Mouse (Mus musculus): ENCODE measurements around the gene Mef2d.

Mef2d gene

DNA sequence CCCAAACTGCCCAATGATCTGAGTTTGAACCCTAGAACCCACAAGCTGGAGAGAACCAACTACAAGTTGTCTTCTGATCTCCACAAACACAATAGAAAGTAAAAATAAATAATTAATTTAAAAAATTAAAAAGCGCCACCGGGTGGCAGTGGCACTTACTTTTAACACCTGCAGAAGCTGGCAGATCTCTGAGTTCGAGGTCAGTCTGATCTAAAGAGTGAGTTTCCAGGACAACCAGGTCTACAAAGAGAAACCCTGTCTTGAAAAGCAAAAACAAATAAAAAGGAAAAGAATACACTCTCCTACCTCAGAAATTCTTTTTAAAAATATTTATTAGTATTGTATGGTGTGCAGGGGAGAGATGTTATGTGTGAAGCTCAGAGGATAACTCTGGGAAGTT is 4.4 kb upstream of the Mef2d start:
- no peak for DNase-seq (ENCODE audit: low spot score)

DNA sequence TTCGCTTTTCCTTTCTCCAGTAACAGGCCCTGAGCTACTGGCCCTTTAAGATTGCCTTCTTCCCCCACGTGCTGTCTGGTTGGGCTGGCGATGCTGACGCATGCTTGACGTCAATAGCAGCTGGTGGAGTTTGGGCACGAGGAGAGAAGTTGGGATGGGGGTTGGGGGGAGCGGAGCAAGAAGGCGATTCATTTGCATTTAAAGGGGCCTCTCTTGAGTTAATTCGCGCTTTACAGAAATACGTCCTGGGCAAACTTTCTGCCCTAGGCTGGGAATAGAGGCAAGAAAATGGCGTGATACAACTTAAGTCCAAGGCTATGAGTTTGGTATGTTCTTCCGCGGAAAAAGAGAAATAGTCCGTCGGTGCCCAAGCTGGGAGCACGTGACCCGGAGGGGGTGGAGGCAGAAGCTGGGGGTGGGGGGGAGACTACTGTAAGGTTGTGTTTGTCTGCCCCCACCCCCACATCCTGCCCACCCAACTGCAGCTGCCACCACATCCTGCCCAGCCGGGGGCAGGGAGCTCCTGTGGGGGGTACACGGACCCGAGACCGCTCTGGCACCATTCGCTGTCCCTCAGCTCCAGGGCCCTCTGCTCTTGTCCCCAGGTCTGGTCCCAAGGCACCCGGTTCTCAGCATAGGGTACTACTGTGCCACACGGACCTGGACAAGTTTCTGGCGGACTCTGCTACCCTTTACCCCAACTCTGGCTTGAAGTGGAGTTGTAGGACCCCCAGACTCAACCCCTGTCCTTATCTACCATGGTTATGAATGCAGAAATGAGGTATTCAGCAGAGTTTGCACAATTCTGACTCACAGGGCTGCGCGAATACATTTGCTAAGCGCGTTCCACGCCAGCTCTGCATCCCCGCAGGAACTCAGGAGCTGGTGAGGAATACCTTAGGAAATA is 3.6 kb upstream of the Mef2d start:
- peak; percentile 89 for DNase-seq (ENCODE audit: low spot score)

DNA sequence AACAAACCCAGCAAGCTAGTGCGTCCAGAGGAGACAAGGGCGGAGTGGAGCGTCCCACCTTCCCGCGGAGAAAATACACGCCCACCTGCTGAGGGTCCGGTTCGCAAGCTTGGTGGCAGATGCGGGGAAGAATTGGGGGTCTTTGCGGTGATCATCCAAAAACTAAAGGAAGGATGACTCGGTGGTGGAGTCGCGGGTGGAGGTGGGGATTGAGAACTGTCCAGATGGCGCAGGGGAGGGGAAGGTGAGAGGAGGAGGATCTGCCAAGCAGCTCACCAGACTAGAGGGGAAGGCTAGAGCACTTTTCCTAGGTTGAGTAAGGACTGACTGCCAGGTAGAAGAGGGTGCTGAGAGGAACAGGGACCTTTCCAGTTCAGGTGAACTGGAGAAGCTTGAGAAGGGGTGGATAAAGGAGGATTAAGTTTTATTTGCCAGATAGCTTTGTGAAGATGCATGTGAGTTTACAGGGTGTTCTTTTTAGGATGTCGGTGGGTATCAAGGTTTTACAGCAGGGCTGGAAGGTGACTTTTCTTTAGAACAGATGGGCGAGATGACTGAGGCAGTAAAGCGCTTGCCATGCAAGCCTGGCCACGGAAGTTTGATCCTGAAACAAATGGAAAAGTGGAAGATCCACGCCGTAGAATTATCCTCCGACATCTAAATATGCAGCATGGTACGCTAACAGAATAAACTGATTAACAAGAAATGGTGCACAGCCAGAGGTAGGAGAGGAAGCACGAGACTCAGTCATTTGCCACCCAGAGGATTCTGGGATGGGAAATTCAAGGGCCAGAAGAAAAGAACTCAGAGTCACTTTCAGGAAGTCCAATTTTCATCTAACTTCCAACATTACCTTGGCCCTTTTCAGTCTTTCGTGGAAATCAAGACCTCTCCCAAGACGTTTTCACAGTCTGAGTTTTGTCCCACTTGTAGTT is 2.7 kb upstream of the Mef2d start:
- peak; percentile 52 for DNase-seq (ENCODE audit: low spot score)

DNA sequence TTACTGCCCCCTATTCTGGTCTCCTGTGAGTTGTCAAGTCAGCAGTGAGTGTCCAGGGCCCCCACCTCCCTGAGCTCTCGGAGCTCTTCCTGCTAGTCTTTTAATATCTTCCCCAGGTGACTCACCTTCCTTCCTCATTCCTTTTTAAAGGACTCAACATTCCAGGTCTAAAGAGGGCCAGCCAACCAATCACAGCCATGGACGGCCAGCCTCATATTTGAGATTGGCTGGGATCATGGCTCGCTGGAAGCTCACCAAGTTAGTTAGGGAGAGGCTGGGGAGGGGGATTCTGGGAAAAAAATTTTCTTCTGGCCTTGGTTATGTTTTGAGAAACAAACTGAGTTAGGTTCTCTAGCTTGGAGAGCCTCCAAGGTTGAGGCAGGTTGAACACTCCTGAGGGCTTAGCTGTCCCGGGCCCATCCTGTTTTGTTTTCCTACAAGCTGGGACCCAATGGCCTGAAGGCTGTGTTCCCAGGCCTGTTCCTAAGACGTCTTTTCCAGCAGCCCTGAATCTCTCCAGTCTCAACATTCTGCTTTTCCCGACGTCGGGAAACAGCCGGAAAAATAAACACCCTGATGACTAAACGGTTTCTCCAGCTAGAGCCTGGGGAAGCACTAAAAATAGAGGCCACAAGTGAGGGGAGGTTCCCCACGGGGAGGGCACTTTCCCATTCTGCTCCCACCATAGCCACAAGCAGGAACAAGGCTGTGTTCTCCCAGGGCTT is 1.8 kb upstream of the Mef2d start:
- DNase-seq (ENCODE audit: low spot score), result peak; percentile 58

DNA sequence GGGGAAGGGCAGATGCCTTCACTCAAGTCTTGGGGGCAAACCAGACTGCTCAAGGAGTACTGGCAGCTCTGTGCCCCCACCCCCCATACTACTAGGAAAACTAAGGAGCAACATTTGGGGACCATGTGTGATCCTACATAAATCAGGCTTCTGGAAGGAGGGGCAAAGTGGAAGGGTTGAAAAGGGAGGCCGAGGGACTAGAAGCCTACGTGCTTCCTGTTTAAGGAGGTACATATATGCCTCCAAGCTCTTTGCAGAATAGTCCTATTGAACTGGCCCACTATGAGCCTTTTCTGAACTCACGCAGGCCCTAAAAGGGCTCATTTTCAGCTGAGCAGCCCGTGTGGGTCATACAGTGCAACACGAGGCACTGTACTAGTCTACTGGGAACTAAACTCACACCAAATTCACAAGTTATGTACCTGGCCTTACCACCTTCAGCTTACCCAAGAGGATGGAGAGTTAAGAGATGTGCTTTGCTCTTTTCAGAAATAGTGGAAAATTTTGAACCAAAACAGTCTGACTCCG is 1.2 kb upstream of the Mef2d start:
- DNase-seq (ENCODE audit: low spot score), result no peak

DNA sequence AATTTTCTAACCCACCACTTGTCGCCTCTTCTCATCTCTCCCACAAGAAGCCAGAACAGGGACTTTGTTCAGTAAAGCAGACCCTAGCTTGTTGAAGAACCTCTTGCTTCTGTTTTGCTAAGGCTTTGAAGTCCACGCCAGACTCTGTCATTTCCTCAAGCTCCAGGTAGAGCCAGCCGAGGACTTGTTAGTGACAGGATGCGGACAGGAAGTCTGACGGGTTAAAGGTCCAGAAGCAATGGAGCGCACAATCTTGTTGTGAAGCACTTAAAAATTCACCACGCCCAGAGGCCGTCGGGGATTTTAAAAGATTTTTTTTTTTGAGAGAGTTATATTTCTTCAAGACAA is 759 bp upstream of the Mef2d start:
- DNase-seq (ENCODE audit: low spot score), result no peak

DNA sequence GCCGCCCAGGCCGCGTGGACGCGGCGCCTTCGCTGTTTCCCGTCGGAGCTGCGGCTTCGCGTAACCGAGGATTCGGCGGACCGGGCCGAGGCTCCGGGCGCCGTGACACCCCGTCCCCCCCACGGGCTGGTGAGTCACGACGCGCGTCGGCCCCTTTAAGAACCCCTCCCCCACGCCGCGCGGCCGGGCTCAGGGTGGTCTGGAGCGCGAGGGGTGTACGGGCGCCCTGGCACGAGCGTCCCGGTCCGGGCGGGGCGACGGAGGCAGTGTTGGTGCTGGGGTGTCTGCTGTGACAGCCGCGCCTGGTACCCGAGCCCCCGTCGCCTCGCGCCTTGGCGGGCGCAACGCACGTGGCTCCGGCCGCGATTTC is 359 bp downstream of the Mef2d start:
- DNase-seq (ENCODE audit: low spot score), result peak; percentile 81

DNA sequence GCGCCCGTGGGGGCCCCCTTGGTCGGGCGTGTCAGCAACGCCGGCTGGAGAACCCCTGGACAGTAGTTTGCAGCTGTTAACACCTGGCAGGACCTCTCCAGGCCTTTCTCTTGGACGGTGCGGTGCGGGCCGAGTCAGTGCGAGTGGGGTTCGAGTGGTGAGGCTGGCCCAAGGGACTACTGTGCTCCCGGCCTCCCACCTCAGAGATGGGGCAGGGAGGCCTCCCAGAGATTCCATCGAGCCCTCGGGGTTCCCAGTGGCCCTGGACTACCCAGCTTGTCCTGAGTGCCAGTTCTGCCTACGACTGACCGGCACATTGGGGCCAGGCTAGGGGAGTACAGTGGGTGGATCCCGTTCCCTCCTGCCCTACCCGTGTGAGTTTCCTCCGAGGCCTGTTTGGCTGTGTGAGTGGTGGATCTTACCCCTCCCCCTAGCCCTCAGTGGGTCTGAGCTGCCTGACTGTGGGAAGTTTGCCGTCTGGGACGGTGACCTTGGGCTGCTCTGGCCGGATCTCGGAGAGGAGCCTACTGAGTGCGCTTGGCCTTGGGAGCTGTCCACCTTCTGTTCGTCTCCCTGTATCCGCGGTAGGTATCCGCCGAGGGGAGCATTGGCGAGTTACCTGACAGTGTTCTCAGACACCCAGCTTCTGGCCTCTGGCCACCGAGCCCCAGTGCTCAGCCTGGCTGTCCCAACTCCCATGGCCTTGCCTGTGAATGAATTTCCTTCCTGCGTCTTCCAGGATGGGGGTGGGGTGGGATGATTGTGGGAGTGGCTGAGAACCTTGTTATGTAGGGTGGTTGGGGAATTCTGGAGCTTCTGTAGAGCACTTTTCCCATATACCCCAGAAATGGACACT is 972 bp downstream of the Mef2d start:
- peak; percentile 76 for DNase-seq (ENCODE audit: low spot score)

DNA sequence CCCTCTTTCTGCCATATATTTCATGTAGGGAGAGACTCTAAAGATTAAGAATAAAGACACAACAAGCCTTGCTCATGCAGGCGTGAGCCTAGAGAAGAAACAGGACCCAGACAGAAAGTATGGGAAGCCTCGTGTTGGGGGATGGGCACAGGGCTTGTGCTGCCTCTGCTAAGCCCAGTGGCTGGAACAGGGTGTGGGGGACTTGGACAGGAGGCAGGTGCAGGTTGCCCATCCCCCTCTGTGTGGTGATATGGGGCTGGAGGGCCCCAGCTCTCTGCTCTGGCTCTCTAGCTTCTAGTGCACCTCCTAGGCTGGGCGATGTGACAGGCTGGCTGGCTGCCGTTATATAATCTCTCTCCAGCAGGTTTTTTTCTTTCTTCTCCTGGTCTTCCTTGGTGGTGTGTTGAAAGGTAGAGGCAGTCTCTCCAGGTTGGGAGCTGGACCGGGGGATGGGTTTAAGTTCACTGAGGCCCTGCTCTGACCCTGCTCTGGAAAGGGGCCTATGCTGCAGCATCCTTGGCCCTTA is 1.9 kb downstream of the Mef2d start:
- peak; percentile 73 for DNase-seq (ENCODE audit: low spot score)

DNA sequence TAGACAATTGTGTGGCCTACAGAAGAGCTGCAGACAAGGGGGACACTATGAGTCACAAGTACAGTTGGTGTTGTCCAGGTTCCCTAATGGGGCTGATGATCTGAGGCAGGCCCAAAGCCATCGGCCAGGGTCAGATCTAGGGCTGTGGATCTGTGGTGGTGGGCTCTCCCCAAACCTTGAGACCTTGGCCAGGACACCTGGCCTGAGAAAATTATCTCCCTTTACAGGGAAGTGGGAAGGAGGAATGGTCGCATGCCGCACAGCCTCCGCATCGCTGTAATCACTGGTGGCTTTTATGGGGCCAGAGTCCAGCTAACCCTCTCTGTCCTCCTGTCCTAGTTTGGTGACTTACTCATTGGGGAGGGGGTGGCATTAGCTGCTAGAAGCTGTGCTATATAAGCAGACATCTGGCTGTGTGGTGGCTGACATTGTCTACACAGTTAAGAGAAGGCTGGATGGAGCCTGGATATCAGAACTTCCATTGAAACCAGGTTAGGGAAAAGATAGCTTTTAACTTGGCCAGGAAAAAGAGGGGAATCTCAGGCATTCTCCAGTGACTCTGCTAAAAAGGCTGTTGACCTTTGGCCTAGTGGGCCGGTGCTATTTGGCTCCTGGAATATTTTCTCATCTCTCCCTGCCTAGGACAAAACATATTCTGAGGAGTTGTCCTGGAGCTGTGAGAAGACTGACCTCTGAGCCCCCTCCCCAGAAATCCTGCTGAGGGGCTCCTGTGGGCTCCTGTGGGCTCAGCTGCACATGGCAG is 2.7 kb downstream of the Mef2d start:
- DNase-seq (ENCODE audit: low spot score), result no peak

DNA sequence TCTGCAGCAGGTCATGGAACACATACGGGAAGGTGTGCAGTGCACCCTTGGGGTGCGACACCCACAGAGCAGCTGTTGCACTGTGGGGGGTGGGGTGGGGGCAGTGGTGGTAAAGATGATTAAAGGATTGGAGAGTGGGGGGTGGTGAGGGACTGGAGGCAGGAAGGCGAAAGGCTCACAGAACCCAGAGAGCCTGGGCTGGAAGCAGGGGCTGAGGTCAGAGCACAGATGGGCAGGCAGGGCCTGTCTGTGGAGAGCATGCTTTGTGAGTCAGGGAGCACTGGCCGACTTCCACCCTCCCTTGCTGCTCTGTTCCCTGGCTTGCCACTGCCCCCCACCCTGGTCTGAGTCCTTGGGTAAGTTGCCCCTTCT is 3.2 kb downstream of the Mef2d start:
- no peak for DNase-seq (ENCODE audit: low spot score)

DNA sequence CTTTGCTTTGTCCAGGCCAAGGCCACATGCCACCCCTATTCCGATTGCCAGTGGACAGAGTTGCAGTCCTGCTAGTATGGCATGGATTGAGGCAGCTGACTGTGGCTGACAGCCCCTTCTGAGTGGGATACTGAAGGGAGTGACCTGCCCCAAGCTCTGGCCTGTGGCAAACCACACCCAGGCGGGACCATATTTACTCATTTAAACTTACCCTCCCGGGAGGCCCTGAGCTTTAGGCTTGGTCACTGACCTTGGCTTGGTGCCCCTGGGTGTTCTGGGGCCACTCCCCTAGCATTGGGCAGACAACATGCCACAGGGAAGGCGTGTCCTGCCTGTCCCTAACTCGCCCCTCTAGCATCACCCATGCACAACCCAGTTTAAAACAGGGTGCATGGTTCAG is 3.8 kb downstream of the Mef2d start:
- no peak for DNase-seq (ENCODE audit: low spot score)

DNA sequence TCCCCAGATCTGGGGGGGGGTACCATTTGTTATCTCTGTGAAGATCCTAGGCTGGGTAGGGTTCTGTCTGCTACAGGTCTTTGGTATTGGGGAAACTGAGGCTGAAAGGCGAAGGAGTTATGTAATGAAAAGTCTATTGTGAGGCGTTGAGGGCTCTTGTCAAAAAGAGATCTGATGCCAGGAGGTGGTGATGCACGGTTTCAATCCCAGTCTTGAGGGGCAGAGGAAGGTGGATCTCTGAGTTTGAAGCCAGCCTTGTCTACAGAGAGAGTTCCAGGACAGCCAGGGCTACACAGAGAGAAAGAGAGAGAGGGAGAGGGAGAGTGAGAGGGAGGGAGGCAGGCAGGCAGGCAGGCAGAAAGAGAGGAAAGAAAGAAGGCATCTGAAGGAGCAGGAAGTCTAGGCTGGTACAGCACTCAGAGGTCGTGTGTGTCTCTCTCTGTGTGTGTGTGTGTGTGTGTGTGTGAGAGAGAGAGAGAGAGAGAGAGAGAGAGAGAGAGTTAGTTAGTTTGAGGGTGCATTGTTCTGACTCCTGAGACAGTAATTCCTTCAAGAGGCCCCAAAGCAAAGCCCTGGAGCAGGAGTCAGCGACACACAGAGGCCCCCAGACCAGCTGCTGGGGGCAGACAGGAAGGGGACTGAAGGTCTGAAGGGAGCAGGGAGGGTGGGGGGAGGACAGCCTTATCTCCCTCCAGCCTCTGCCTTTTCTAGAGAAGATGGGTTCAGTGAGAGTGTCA is 4.4 kb downstream of the Mef2d start:
- no peak for DNase-seq (ENCODE audit: low spot score)

DNA sequence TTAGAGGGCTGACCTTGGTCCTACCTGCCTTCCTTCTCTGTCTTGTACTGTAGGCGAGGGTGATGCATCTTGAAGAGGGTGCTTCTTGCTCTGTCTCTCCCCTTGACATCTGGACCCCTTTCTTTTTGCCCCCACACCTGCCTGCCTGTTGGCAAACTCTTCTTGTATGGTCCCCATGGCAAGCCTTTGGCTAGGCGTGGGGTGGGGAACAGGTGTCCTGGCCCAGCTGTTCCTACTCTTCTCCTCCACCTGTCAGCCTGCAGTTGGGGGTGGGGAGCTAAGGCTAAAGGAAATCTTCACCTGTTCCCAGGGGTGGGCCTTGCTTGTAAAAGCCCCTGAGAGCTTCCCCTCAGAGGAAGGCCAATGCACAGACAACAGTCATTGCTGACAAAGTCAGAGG is 5.3 kb downstream of the Mef2d start:
- no peak for DNase-seq (ENCODE audit: low spot score)

DNA sequence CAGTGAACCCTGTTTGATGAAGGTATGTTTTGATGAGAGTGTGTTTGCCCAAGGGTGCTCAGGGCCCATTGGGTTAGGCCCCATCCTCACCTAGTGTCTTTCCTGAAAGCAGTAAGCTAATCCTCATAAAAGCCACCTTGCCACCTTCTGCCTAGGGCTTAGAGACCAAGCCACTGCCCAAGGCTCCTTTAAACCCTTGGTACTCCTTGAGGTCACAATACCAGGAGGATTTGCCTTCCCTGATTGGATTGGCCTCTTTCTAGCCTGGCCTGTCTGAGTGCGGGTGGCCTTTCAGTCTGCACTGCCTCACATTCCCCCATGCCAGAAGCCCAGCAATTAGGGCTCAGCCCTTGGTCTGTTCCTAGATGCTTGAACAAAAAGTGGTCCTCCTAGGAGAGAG is 5.7 kb downstream of the Mef2d start:
- no peak for DNase-seq (ENCODE audit: low spot score)

DNA sequence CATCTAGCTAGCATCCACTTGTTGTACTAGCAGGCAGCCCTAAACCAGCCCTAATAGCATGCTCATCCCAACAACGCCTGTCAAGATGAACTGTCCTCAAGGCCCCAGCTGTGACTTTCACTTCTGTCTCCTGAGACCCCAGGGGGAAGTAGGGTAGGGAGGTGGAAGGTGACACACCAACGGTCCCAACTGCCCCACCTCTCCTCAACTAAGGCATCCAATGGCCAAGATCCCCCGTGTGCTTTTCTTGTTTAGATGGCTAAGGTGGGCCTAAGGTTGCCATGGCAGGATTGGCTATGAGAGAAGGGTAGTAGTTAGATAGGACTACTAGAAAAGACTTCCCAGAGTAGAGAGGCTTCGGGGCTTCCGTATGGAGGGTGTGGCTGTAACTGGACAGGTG is 6.2 kb downstream of the Mef2d start:
- DNase-seq (ENCODE audit: low spot score), result no peak

DNA sequence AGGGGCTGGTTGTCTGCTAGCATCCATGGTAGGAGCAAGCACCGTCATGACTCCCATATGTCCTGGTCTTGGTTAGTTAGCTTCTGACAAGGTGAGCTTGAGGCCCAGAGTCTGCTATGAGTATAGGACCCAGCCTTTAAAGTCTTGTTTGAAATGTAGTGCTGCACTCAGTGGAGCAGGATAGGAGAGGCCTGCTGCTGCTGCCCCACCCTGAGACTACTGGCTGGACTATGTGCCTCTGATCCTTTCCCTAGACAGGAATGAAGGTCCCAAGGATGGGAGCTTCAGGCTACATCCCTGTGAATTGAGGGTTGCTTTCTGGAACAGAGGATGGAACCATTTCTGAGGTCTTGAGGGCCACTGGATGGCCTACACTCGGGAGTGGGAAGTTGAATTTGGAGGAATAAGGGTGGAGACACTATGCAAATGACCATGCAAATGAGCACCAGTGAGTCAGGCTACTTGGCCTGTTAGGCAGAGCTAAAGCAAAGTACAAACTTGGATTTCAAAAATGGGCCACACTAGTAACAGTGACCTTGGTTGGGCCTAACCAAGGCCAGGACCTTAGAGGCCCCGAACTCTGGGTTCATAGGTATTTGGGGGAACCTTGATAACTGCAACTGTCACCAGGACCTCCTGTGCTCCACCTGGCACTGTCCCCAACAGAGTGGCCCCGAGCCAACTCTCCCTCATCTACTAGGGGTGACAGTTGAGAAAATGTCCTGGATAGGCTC is 6.8 kb downstream of the Mef2d start:
- DNase-seq (ENCODE audit: low spot score), result peak; percentile 73

DNA sequence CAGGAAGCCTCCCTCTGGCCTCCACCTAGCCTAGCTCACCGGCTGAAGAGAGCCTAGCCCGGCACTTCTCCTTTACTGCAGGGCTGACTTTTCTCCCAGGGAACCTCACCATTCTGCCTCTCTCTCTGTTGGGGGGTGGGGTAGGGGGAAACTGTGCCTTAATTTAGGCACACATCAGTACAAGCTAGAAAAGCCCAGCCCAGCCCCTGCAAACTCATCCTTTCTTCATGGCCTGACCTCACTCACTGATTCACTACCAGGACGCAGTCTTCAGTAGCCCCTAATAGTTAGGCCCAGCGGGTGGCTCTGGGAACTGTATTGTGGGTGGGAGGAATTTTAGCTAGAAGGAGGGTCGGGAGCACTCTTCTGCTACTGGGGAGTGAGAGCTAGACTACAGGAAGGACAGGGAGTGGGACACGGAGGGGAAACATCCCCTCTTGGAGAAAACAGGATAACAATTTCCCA is 7.4 kb downstream of the Mef2d start:
- no peak for DNase-seq (ENCODE audit: low spot score)

All from testis, postnatal 10 days (tissue).